Mouse (Mus musculus): Measurements from ENCODE around the gene Ttll7. TPM values are rescaled to one million over a fixed set of nuclear protein-coding genes. Genes with fewer than 3 reads are reported as not detected.
A peak's percentile ranks its signal among the peaks of the same experiment; 100 is the strongest.

Gene Ttll7
- polyA plus RNA-seq, 1 experiment from 2014 or later: 2.0 TPM

DNA sequence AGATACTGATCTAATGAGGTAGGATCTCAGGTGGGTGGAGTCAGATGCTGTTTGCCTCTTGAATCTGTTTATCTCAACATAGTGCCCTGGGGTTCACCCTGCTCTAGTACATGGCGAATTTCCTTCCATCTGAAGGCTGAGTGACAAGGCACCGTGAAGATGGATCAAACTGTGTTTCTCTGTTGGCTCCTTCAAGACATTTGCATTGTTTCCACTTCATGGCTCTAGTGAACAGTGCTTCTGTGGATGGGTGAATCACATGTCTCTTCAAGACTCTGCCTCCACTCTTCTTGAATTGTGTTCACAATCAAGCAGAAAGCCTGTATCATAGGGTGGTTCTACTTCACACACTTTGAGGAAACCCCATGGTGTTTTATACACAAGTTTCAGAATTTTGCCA lies 8.1 kb downstream of the Ttll7 start:
- Histone ChIP-seq H3K27ac (no peak overlapping the region), H3K4me3 (no peak overlapping the region), H3K27me3 (ENCODE audit: insufficient read depth, poor library complexity, severe bottlenecking) (no peaks in the 10 kb centered on the region), H3K4me1 (no peaks in the 10 kb centered on the region), H3K9me3 (no peaks in the 10 kb centered on the region), H3K36me3 (no peaks in the 10 kb centered on the region)
- WGBS: 83% methylated on average over 2 of the region's 2 CpGs
- no peak for DNase-seq (ENCODE audit: low spot score)

DNA sequence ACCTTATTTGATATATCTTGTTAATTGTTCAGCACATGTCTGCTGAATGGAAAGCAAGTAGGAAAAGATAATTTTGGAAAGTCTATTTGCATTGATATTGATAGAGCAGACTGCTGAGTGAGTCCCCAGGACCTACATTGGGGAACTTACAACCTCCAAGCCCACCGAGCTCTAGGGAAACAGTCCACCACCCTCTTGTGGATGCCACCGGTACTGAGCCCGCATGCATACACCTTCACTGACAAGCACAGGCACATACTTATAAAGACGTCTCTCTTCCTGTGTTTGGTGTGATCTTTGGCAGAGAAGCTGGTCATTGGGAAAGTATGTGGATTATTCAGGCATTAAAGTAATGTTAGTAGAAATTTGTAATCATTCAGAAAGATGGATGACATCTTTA lies 14.4 kb downstream of the Ttll7 start:
- Histone ChIP-seq H3K27me3 (ENCODE audit: insufficient read depth, poor library complexity, severe bottlenecking) (no peaks in the 10 kb centered on the region), H3K27ac (no peak overlapping the region), H3K4me3 (no peak overlapping the region), H3K4me1 (no peaks in the 10 kb centered on the region), H3K36me3 (no peaks in the 10 kb centered on the region), H3K9me3 (no peaks in the 10 kb centered on the region)
- DNase-seq (ENCODE audit: low spot score): no peak
- 35% methylated on average over 4 of the region's 4 CpGs for WGBS

DNA sequence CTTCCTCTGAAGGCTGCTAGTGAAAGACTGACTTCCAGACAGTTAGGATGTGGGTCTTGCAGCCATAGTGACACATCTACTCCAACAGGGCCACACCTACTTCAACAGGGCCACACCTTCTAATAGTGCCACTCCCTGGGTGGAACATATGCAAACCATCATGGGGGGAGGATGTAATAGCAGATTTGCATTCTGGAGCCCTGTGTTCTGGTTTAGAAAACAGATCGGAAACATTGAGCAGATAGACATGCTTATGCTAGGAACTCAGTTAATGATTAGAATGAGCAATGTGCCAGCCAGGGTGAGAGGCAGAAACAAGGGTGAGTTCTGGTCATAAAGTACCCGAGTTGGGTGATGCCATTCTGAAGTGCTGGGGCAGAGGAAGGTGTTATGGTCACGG lies 19.8 kb downstream of the Ttll7 start:
- no peaks in the 10 kb centered on the region for H3K9me3 ChIP-seq
- no peaks in the 10 kb centered on the region for H3K36me3 ChIP-seq
- H3K27me3 ChIP-seq (ENCODE audit: insufficient read depth, poor library complexity, severe bottlenecking): no peaks in the 10 kb centered on the region
- WGBS: 79% methylated on average over 3 of the region's 3 CpGs
- DNase-seq (ENCODE audit: low spot score): no peak
- H3K27ac ChIP-seq: no peak overlapping the region
- no peak overlapping the region for H3K4me3 ChIP-seq
- H3K4me1 ChIP-seq: no peaks in the 10 kb centered on the region

DNA sequence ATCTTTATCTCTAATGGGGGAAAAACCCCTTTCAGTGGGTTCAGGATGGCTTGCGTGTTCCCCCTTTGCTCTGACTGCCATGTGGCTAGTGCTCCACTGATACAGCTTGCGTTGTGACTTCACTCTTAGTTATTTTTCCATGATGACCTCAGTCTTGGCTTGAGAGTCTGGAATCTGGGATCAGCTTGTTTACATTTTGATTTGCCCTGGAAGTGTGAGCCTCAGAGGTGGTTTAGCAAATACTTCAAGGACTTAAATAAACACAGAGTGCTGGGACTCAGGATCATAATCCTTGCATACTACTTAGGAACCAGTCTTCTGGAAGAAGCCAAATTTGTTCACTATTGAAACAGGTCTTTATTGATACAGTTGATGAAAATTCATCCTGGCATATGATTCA lies 23.8 kb downstream of the Ttll7 start:
- no peaks in the 10 kb centered on the region for H3K36me3 ChIP-seq
- H3K4me1 ChIP-seq: no peaks in the 10 kb centered on the region
- no peak overlapping the region for H3K27ac ChIP-seq
- 27% methylated on average over 2 of the region's 2 CpGs for WGBS
- H3K4me3 ChIP-seq: no peak overlapping the region
- DNase-seq (ENCODE audit: low spot score): no peak
- H3K27me3 ChIP-seq (ENCODE audit: insufficient read depth, poor library complexity, severe bottlenecking): no peaks in the 10 kb centered on the region
- peaks cover 4% of the 10 kb centered on the region; the same call in 1 of the 2 replicates for H3K9me3 ChIP-seq

DNA sequence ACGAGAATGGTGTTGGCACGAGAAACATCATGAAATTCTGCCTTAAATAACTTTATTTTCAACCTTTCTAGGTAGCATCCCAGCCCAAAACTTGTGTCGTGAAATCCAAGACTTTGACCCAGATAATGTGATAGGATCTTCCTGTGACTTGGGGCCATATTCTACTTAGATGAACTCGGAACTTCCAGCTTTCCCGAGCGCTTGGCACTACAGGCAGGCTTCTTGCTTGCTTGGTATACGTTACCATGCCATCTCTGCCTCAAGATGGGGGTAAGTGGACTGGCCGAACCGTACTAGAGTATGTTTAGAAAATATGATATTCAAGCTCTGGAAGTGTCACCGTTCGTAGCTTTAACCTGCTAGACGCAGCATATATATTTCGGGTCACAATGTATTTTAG lies 41.8 kb downstream of the Ttll7 start:
- 0 out of 2 replicates have a peak, but pooled peaks cover 3% of the 10 kb centered on the region for H3K4me1 ChIP-seq
- 0 out of 2 replicates have a peak, but pooled peaks cover 7% of the 10 kb centered on the region for H3K36me3 ChIP-seq
- no peaks in the 10 kb centered on the region for H3K9me3 ChIP-seq
- H3K27ac ChIP-seq: no peak overlapping the region
- 86% methylated on average over 13 of the region's 13 CpGs for WGBS
- no peak overlapping the region for H3K4me3 ChIP-seq
- no peak for DNase-seq (ENCODE audit: low spot score)
- no peaks in the 10 kb centered on the region for H3K27me3 ChIP-seq (ENCODE audit: insufficient read depth, poor library complexity, severe bottlenecking)

DNA sequence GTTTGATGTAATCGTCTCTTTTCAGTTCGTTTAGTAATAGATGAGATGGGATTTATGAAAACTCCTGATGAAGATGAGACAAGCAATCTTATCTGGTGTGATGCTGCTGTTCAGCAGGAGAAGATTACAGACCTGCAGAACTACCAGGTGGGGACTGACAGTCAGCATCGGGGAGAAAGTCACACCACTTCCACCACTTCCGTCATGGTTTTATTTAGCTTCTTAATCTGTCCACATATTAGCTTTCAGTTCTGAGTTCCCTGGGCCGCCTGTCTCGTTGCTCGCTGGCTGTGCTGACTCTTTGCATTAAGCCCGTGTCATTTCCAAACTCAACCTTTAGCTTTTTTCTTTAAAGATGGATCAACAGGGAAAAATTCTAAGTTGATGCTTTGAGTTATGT lies 44.4 kb downstream of the Ttll7 start:
- WGBS: 80% methylated on average over 8 of the region's 8 CpGs
- H3K27ac ChIP-seq: no peak overlapping the region

DNA sequence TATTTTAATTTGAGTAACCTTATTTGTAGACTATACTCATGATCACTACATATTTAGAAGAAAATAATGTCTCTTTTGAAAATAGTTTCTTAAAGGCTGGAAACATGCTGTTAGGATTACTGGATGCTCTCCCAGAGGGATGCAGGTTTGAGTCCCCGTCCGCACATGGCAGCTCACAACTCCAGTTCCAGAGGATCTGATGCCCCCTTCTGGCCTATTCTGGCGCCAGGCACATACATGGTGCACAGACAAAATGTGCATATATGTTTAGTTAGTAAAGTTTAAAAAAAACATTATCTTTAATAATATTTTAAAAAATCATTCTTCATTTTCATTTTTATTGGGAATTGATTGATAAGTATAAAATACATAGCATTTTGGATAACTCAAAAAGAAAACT lies 47.9 kb downstream of the Ttll7 start:
- Histone ChIP-seq H3K27me3 (ENCODE audit: insufficient read depth, poor library complexity, severe bottlenecking) (no peaks in the 10 kb centered on the region), H3K27ac (no peak overlapping the region), H3K9me3 (no peaks in the 10 kb centered on the region), H3K4me3 (no peak overlapping the region), H3K36me3 (0 out of 2 replicates have a peak, but pooled peaks cover 4% of the 10 kb centered on the region), H3K4me1 (no peaks in the 10 kb centered on the region)
- 77% methylated on average over 3 of the region's 3 CpGs for WGBS
- DNase-seq (ENCODE audit: low spot score): no peak

More for the DNA sequence above, 44.4 kb downstream of the Ttll7 start:
- no peak for DNase-seq (ENCODE audit: low spot score)
- Histone ChIP-seq H3K4me1 (0 out of 2 replicates have a peak, but pooled peaks cover 3% of the 10 kb centered on the region), H3K36me3 (0 out of 2 replicates have a peak, but pooled peaks cover 7% of the 10 kb centered on the region), H3K9me3 (no peaks in the 10 kb centered on the region), H3K4me3 (no peak overlapping the region), H3K27me3 (ENCODE audit: insufficient read depth, poor library complexity, severe bottlenecking) (no peaks in the 10 kb centered on the region)

DNA sequence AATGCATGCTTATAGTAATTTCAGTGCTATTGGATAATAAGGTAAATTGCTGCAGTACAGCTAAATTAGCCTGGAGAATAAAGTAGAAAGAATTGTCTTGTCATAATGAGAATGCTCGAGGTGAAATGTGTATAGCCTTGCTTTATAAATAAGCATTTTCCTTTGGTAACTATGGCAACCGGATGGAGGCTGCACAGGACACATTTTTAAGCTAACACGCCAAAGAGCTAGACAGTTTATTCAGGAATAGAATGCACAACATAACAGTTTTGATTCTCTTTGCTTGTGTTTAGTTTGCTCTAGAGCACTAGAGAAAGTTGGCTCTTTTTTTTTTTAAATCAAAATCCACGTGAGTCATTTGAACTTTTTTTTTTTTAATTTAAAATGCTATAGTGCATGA lies 49.6 kb downstream of the Ttll7 start:
- no peaks in the 10 kb centered on the region for H3K36me3 ChIP-seq
- 72% methylated on average over 4 of the region's 4 CpGs for WGBS
- DNase-seq (ENCODE audit: low spot score): no peak
- H3K27me3 ChIP-seq (ENCODE audit: insufficient read depth, poor library complexity, severe bottlenecking): no peaks in the 10 kb centered on the region
- no peak overlapping the region for H3K27ac ChIP-seq
- H3K9me3 ChIP-seq: no peaks in the 10 kb centered on the region
- no peak overlapping the region for H3K4me3 ChIP-seq
- H3K4me1 ChIP-seq: no peaks in the 10 kb centered on the region

DNA sequence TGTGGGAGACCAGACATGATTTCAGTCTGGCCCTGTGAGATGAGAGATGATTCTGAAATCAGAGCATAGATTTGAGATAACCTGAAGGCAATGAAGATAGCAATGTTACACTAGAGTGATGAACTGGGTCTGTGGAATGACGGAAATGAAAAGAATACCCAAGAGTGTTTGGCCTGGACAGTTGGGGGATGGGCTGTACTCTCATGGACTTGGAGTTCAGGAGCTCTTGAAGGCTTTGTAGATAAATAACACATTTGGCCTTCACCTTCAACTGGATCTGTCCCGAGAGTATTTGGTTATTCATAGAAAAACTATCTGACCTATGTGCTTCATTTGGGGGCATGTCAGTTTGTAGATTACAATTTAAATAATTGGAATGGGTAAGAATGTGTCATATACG lies 53.4 kb downstream of the Ttll7 start:
- no peaks in the 10 kb centered on the region for H3K9me3 ChIP-seq
- no peak overlapping the region for H3K27ac ChIP-seq
- WGBS: 78% methylated on average over 3 of the region's 3 CpGs
- no peak for DNase-seq (ENCODE audit: low spot score)
- no peak overlapping the region for H3K4me3 ChIP-seq
- H3K27me3 ChIP-seq (ENCODE audit: insufficient read depth, poor library complexity, severe bottlenecking): no peaks in the 10 kb centered on the region
- no peaks in the 10 kb centered on the region for H3K36me3 ChIP-seq
- H3K4me1 ChIP-seq: no peaks in the 10 kb centered on the region

DNA sequence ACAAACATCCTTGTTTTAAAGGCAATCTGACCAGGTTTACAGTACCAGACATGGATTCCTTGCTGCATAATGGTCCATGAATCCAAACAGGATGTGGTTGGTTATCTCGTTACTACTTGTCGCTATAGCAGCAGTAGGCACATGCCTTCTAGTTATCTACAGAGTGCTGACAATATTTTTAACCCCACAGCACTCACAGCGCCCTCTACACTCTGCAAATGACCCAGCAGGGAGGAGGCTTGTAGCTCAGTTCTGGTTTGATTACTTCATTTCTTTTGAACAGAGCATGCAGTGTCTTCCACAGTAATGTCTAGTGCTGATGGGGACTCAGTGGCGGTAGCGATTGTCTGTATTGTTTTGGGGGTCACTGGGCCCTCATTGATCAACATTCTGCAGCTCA lies 56.8 kb downstream of the Ttll7 start:
- Histone ChIP-seq H3K4me3 (no peak overlapping the region), H3K27ac (no peak overlapping the region), H3K9me3 (no peaks in the 10 kb centered on the region), H3K36me3 (no peaks in the 10 kb centered on the region), H3K27me3 (ENCODE audit: insufficient read depth, poor library complexity, severe bottlenecking) (no peaks in the 10 kb centered on the region), H3K4me1 (no peaks in the 10 kb centered on the region)
- 67% methylated on average over 5 of the region's 5 CpGs for WGBS
- DNase-seq (ENCODE audit: low spot score): no peak

DNA sequence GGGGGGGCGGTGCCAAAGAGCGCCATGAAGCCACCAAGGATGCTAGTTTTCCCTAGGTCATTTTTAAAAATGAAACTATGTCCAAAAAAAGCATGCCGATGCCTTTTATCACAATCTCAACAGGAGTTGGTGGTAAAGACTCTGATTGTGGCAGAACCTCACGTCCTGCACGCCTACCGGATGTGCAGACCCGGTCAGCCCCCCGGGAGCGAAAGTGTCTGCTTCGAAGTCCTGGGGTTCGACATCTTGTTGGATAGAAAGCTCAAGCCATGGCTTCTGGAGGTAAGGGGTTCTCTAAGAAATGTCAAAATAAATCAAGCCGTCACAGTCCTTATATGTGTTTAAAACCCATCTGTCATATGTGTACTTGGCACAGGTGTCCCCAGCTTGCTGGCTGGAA lies 60.9 kb downstream of the Ttll7 start:
- H3K9me3 ChIP-seq: no peaks in the 10 kb centered on the region
- H3K36me3 ChIP-seq: no peaks in the 10 kb centered on the region
- H3K4me1 ChIP-seq: no peaks in the 10 kb centered on the region
- 88% methylated on average over 12 of the region's 12 CpGs for WGBS
- no peak overlapping the region for H3K4me3 ChIP-seq
- peak; percentile 57 for DNase-seq (ENCODE audit: low spot score)
- no peaks in the 10 kb centered on the region for H3K27me3 ChIP-seq (ENCODE audit: insufficient read depth, poor library complexity, severe bottlenecking)
- H3K27ac ChIP-seq: no peak overlapping the region

DNA sequence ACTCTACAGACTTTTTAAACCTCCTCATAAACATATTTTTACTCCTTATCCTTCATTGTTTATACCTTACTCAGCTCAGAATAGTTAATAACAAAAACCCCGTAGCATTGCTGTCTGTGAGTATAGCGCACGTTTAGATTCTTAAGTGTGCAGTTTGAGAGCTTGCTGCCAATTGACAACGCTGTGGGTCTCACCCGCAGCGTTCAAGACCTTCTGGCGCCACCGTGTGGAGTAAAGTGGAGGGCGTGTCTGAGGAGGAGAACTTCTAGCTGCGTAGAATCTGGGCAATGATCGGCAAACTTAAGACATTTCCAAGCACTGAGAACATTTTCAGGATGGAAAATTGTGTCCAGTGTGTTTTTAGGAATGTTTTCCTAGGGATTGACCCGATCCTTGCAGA lies 62.6 kb downstream of the Ttll7 start:
- Histone ChIP-seq H3K36me3 (no peaks in the 10 kb centered on the region), H3K9me3 (no peaks in the 10 kb centered on the region), H3K27ac (no peak overlapping the region), H3K4me1 (no peaks in the 10 kb centered on the region), H3K27me3 (ENCODE audit: insufficient read depth, poor library complexity, severe bottlenecking) (no peaks in the 10 kb centered on the region), H3K4me3 (no peak overlapping the region)
- peak; percentile 79 for DNase-seq (ENCODE audit: low spot score)
- 15% methylated on average over 12 of the region's 12 CpGs for WGBS

DNA sequence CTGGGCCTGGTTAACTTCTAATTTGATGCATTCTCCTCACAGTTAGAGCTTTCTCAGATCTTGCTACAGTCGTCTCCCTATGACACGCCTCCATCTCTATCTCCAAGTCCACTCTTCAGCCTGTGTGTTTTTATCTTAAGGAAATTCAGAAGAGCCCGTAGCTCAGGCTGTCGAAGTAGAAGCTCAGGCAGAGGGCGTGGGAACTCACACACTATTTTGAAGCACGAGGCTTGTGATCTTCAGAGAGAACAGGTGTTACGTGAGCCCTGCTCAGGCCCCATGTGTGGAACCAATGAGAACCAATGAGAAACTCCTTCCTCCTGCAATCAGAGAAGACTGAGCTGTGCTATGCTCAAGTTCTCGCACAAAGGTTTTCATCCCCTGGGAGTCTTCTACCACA lies 65.7 kb downstream of the Ttll7 start:
- WGBS: 48% methylated on average over 8 of the region's 8 CpGs

DNA sequence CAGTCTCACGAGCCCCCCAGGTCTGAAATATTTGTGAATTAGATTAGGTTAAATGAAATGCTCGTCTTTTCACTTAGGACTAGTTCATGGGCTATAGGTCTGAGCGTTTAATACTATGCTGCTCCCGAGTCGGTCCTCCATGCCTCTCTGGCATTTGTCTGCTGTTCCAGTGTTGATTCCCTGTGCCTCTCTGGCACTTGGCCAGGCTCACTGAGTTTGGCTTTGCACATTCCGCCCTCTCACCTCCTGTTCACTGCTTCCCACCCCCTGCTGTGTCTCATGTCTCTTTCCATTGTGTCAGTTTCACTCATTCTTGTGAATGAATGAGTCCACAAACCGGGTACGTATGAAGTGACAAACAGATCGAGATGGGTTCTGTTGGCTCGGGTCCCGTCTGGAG lies 66.2 kb downstream of the Ttll7 start:
- Histone ChIP-seq H3K36me3 (no peaks in the 10 kb centered on the region), H3K27ac (no peak overlapping the region), H3K27me3 (ENCODE audit: insufficient read depth, poor library complexity, severe bottlenecking) (no peaks in the 10 kb centered on the region), H3K9me3 (no peaks in the 10 kb centered on the region), H3K4me1 (no peaks in the 10 kb centered on the region), H3K4me3 (no peak overlapping the region)
- DNase-seq (ENCODE audit: low spot score): peak; percentile 69
- 85% methylated on average over 11 of the region's 11 CpGs for WGBS

More for the DNA sequence above, 65.7 kb downstream of the Ttll7 start:
- no peaks in the 10 kb centered on the region for H3K27me3 ChIP-seq (ENCODE audit: insufficient read depth, poor library complexity, severe bottlenecking)
- no peaks in the 10 kb centered on the region for H3K9me3 ChIP-seq
- no peaks in the 10 kb centered on the region for H3K36me3 ChIP-seq
- H3K4me3 ChIP-seq: no peak overlapping the region
- H3K27ac ChIP-seq: no peak overlapping the region
- peak; percentile 70 for DNase-seq (ENCODE audit: low spot score)
- no peaks in the 10 kb centered on the region for H3K4me1 ChIP-seq
